Mouse (Mus musculus) kidney, embryonic 14.5 days (tissue): Measurements from ENCODE around the gene Cux1. TPM values are rescaled to one million over a fixed set of nuclear protein-coding genes. Genes with fewer than 3 reads are reported as not detected.
"Not testable (repeated sequence)": the region's sequence is repeated elsewhere in the genome, so short reads cannot be mapped to it uniquely, and the experiment has no call there.

Source experiments
- ATAC-seq: fragments of 200-750 bp; cut with Nextera tagmentation; 2 replicates; pipeline ENCODE4 v1.8.0; 2017; ENCODE audit warnings: moderate number of reproducible peaks, mild to moderate bottlenecking, moderate TSS enrichment, moderate library complexity; ENCODE audit not compliant: low FRiP score, low TSS enrichment
- H3K27ac ChIP-seq: fragments of 300-500 bp; sonication (generic); 2 replicates; pipeline ENCODE4 v1.5.1; 2014; ENCODE audit warnings: low read depth, mild to moderate bottlenecking, low read length, moderate library complexity, mixed read lengths
- H3K27me3 ChIP-seq: fragments of 300-500 bp; sonication (generic); 2 replicates; pipeline ENCODE4 v1.6.1; 2014; ENCODE audit warnings: mild to moderate bottlenecking, low read length; ENCODE audit not compliant: control insufficient read depth, insufficient read depth
- H3K36me3 ChIP-seq: fragments of 300-500 bp; sonication (generic); 2 replicates; pipeline ENCODE4 v1.6.1; 2014; ENCODE audit warnings: low read length, mixed read lengths; ENCODE audit not compliant: control insufficient read depth, insufficient read depth
- H3K4me1 ChIP-seq: fragments of 300-500 bp; sonication (generic); 2 replicates; pipeline ENCODE4 v1.6.1; 2014; ENCODE audit warnings: low read length, mixed read lengths; ENCODE audit not compliant: control insufficient read depth, insufficient read depth
- H3K4me2 ChIP-seq: fragments of 300-500 bp; sonication (generic); replicated peaks from 2 replicates; pipeline ENCODE4 v1.6.1; 2014; ENCODE audit warnings: low read depth, mild to moderate bottlenecking, low read length
- H3K4me3 ChIP-seq: fragments of 300-500 bp; sonication (generic); 2 replicates; pipeline ENCODE4 v1.5.1; 2014; ENCODE audit warnings: mild to moderate bottlenecking, low read length
- H3K9ac ChIP-seq: fragments of 300-500 bp; sonication (generic); 2 replicates; pipeline ENCODE4 v1.6.1; 2014; ENCODE audit warnings: low read depth, mild to moderate bottlenecking, low read length, moderate library complexity
- H3K9me3 ChIP-seq: fragments of 300-500 bp; sonication (generic); 2 replicates; pipeline ENCODE4 v1.6.1; 2016; ENCODE audit warnings: low read length; ENCODE audit not compliant: control insufficient read depth
- WGBS: fragments of 180-500 bp; shearing (Covaris S2); extraction: QIAGEN DNeasy Blood & Tissue Kit; methylation state at CpG from one replicate; pipeline ENCODE4 v1.1.7; 2014; 5-methylcytosine and 5-hydroxymethylcytosine counted together
- polyA plus RNA-seq: library from polyadenylated mRNA; unstranded; fragments of >200 nt; fragmentation: Nextera tagmentation; extraction: Ambion mirVana; gene quantifications from 2 replicates; pipeline ENCODE4 v1.2.1, GENCODE M21; 2014

Gene Cux1
- polyA plus RNA-seq, 1 experiment from 2014 or later: 105 TPM

DNA sequence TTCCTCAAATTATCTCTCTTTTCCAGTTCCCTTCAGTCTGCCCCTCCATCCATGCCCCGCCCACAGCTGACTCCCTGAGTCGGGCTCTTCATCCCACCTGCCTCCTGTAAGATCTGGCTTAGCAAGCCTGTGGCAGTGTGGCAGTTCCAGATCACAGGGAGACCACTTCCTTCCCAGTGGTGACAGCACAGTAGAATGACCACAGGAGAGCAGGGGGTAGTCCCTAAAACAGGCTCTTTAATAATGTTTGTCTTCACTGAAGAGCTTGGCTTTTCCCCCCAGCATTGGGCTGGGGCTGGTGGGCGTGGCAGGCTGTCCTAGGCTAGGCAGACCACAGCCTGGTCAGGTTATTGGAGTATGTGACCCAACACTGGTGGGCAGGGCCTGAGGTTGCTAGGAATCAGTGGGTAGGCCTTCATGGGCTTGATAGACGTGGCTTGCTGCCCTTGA, 349.3 kb downstream of the Cux1 start:
- H3K27me3 ChIP-seq: no peaks in the 10 kb centered on the region
- no peaks in the 10 kb centered on the region for H3K4me1 ChIP-seq
- no peaks in the 10 kb centered on the region for H3K9me3 ChIP-seq
- H3K4me3 ChIP-seq: no peak overlapping the region
- no peak overlapping the region for H3K4me2 ChIP-seq
- H3K27ac ChIP-seq: no peak overlapping the region
- H3K36me3 ChIP-seq: no peaks in the 10 kb centered on the region
- WGBS: 78% methylated on average over 4 of the region's 4 CpGs
- no peak overlapping the region for H3K9ac ChIP-seq
- ATAC-seq: no peak

DNA sequence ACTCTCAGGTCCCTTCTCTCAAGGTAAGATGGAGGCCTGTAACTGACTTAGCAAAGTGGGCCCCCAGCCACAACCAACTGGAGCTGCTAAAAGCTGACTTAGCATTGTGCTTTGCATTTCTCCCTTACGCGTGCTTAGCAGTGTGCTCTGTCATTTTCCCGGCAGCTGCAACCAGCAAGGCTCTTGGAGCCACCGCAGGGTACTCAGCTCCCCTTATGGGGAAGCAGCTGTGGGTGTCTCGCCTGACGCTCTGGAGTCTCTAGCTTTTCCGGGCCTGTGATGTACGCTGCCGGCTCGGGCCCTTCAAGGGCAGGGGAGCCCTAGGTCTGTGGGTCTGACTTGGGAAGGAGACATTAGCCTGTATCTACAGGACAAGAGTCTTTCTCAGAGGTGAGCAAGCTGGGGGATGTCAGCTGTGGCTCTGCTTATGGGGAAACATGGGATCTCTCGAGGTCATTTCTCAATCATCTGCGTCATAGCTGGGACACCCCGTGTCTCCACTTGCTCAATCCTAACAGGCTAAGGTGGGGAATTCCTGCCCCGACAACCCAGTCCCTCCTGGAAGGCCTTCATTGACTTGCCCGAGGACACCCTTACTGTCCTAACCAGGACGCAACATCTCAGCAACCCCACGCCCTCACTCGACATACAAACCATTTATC, 350.2 kb downstream of the Cux1 start:
- H3K36me3 ChIP-seq: no peaks in the 10 kb centered on the region
- WGBS: 81% methylated on average over 18 of the region's 18 CpGs
- no peak overlapping the region for H3K9ac ChIP-seq
- no peak overlapping the region for H3K4me3 ChIP-seq
- no peak overlapping the region for H3K4me2 ChIP-seq
- no peaks in the 10 kb centered on the region for H3K9me3 ChIP-seq
- H3K27me3 ChIP-seq: no peaks in the 10 kb centered on the region
- no peak overlapping the region for H3K27ac ChIP-seq
- no peaks in the 10 kb centered on the region for H3K4me1 ChIP-seq
- ATAC-seq: no peak

DNA sequence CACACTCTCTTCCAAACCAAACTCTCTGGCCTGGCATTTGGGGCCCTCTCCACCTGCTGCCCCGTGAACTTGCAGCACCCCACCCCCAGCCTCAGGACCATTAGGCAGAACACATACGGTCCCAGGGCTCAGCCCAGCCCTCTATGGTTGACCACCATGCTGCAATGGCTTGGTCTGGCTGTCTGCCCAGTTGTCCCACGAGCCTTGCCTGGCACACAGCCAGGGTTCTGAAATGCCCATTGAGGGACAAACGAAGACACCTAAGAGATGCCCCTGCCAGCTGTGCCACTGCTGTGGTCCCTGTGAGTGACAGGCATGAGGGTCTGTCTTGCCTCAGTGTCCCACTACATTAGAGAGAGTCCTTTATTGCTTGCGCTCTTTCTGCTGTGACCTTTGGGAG, 351.3 kb downstream of the Cux1 start:
- Histone ChIP-seq H3K4me3 (no peak overlapping the region), H3K9ac (no peak overlapping the region), H3K27ac (no peak overlapping the region), H3K4me1 (no peaks in the 10 kb centered on the region), H3K36me3 (no peaks in the 10 kb centered on the region), H3K4me2 (no peak overlapping the region), H3K27me3 (no peaks in the 10 kb centered on the region), H3K9me3 (no peaks in the 10 kb centered on the region)
- WGBS: 85% methylated on average over 5 of the region's 5 CpGs
- ATAC-seq: no peak

DNA sequence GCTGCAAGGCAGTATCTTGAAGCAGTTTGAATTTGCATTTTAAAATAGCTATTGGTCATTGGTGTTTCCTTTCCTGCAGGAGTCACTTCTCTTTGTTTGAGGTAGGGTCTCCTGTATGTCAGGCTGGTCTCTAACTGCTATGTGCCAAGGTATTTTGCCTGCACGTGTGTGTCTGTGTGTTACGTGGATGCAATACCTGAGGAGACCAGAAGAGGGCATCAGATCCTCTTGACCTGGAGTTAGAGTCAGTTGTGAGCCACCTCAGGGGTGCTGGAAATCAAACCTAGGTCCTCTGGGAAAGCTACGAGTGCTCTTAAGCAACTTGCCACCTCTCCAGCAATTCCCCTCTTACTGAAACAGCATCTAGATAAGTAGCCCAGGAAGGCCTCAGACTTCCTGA, 352.1 kb downstream of the Cux1 start:
- Histone ChIP-seq H3K27me3 (no peaks in the 10 kb centered on the region), H3K9ac (no peak overlapping the region), H3K4me2 (no peak overlapping the region), H3K9me3 (no peaks in the 10 kb centered on the region), H3K36me3 (no peaks in the 10 kb centered on the region), H3K4me1 (no peaks in the 10 kb centered on the region), H3K4me3 (no peak overlapping the region), H3K27ac (no peak overlapping the region)
- no peak for ATAC-seq
- 85% methylated on average over 3 of the region's 3 CpGs for WGBS

DNA sequence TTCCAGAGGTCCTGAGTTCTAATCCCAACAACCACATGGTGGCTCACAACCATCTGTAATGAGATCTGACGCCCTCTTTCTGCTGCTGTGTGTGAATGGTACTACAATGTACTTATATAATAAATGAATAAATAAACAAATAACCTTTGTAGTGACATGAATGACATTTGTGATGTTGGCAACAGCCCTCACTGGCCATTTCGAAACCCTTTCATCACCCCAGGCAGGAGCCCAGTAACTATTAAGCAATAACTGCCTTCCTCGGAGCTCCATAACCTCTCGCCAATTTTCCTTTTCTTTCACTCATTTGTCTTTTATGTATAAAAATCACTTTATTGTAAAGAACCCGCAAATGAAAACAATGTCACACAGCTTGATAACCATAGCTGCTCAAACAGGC, 353.6 kb downstream of the Cux1 start:
- no peak for ATAC-seq
- Histone ChIP-seq H3K4me3 (no peak overlapping the region), H3K9me3 (no peaks in the 10 kb centered on the region), H3K36me3 (no peaks in the 10 kb centered on the region), H3K27ac (no peak overlapping the region), H3K9ac (no peak overlapping the region), H3K4me2 (no peak overlapping the region), H3K4me1 (no peaks in the 10 kb centered on the region), H3K27me3 (no peaks in the 10 kb centered on the region)
- 81% methylated on average over 5 of the region's 5 CpGs for WGBS

DNA sequence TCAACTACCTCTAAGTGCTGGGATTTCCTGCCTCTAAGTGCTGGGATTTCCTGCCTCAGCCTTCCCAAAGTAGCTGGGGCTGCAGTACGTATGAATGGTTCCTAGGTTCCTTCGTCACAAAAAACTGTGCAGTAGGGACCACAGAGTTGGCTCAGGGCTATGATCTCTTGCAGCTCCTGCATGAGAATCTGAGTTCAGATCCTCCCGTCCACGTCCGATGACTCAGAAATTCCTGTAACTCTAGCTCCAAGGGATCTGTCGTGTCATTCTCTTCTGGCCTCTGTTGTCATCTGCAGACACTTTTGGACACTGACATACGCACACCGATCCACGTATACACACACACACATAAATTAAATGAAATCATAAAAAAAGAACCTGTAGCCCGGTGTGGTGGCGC, 354.6 kb downstream of the Cux1 start:
- H3K4me2 ChIP-seq: no peak overlapping the region

DNA sequence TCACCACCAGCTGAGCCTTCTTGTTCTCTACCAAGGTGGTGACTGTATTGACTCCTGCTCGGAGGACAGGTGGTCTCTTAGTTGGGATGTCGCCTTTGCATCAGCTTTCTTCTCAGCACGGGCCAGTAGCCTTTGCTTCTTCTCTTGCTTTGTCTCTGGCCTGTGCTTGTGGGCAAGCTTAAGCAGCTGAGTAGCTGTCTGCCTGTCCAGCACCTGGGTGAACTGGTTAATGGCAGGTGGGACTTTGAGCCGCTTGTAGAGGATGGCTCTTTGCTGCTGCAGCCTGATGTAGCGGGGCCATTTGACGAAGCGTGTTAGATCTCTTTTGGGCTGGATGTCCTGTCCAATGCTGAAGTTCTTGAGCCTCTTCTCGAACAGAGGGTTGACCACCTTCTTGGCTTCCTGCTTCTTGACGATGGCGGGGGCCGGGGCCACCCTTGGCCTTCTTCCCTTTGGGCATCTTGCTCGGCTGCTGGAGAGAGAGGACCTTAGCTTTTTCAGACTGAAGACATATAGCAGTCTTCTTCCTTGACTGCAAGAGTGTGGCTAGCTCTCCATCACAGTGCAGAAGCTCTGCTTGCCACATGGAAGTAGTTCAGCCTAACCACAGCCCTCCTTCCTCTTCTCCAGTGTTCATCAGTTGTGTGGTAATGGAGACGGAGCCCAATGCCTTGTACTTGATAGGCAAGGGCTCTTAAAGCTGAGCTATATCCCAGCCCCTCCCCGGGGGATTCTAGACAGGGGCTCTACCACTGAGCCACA, 355.8 kb downstream of the Cux1 start:
- H3K4me1 ChIP-seq, H3K9ac ChIP-seq, H3K27me3 ChIP-seq, H3K4me3 ChIP-seq, H3K27ac ChIP-seq, ATAC-seq, H3K36me3 ChIP-seq, H3K9me3 ChIP-seq, H3K4me2 ChIP-seq: not testable (repeated sequence)
- WGBS: 93% methylated on average over 14 of the region's 14 CpGs

More for the DNA sequence above, 354.6 kb downstream of the Cux1 start:
- Histone ChIP-seq H3K27ac (no peak overlapping the region), H3K36me3 (no peaks in the 10 kb centered on the region), H3K4me3 (no peak overlapping the region), H3K9me3 (no peaks in the 10 kb centered on the region), H3K9ac (no peak overlapping the region), H3K4me1 (no peaks in the 10 kb centered on the region), H3K27me3 (no peaks in the 10 kb centered on the region)
- 92% methylated on average over 11 of the region's 11 CpGs for WGBS
- ATAC-seq: no peak

DNA sequence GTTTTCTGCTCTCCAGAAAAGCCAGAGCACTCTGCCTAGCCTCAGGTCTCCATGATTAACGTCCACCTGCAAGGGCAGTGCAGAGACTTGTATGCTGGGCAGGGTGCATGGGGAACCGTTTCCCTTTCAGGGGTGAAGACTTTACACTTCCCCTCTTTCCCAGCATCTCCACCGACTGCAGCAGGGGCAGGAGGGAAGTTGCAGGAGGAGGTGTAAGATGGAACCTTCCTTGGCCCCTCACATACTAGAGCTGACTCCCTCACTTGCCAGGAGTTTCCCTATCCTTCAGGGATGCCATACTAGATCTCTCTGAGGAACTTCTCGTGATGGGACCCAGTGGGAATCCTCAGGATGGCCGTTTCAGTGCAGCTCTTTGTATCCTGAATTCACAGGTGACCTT, 356.7 kb downstream of the Cux1 start:
- H3K4me1 ChIP-seq: no peaks in the 10 kb centered on the region
- H3K4me2 ChIP-seq: no peak overlapping the region
- H3K27ac ChIP-seq: no peak overlapping the region
- H3K9me3 ChIP-seq: no peaks in the 10 kb centered on the region
- WGBS: 74% methylated on average over 5 of the region's 5 CpGs
- H3K9ac ChIP-seq: no peak overlapping the region
- ATAC-seq: no peak
- no peak overlapping the region for H3K4me3 ChIP-seq
- no peaks in the 10 kb centered on the region for H3K27me3 ChIP-seq
- no peaks in the 10 kb centered on the region for H3K36me3 ChIP-seq

DNA sequence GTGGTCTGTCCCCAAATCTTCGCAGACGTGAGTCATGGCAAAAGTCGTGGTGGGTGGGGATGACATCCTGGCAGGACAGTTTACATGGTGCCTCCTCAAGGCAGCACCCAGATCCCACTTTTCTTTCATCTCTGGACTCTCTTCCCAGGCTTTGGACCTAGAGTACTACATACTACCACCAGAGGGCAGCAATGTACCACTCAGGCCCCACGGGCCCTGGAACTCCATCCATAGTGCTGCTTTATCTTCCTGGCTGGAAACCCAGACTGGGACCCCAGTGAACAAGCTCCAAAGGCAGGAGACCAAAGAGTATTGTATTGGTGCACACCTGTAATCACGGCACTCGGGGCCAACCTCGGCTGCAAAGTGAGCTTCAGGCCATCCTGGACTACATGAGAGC, 365.5 kb downstream of the Cux1 start:
- peaks cover 2% of the 10 kb centered on the region; the same call in 1 of the 2 replicates for H3K36me3 ChIP-seq
- H3K4me3 ChIP-seq: no peak overlapping the region
- H3K9me3 ChIP-seq: no peaks in the 10 kb centered on the region
- 31% methylated on average over 7 of the region's 7 CpGs for WGBS
- H3K4me2 ChIP-seq: no peak overlapping the region
- peak; percentile 22; the same call in 1 of the 2 replicates for ATAC-seq
- no peak overlapping the region for H3K27ac ChIP-seq
- H3K9ac ChIP-seq: no peak overlapping the region
- H3K4me1 ChIP-seq: peaks cover 5% of the 10 kb centered on the region; the same call in 1 of the 2 replicates
- H3K27me3 ChIP-seq: no peaks in the 10 kb centered on the region
